Mouse (Mus musculus): Measurements from ENCODE around the gene Ahsa1. TPM values are rescaled to one million over a fixed set of nuclear protein-coding genes. Genes with fewer than 3 reads are reported as not detected.
"Not testable (repeated sequence)": the region's sequence is repeated elsewhere in the genome, so short reads cannot be mapped to it uniquely, and the experiment has no call there.

The Ahsa1 gene
- polyA plus RNA-seq, 1 experiment from 2014 or later: 222 TPM

- Histone ChIP-seq H3K9ac (no peak overlapping the region), H3K4me3 (no peak overlapping the region), H3K4me2 (replicated peaks) (no peak overlapping the region), H3K27me3 (no peaks in the 10 kb centered on the region), H3K27ac (no peak overlapping the region), H3K36me3 (peaks cover 62% of the 10 kb centered on the region), H3K9me3 (no peaks in the 10 kb centered on the region), H3K4me1 (0 out of 2 replicates have a peak, but pooled peaks cover 3% of the 10 kb centered on the region)
- ATAC-seq (ENCODE audit: insufficient number of reproducible peaks, insufficient read depth, low FRiP score, low TSS enrichment): no peak
- 97% methylated on average over 8 of the region's 8 CpGs for WGBS
These were observed 5.7 kb upstream of the Ahsa1 start for GRCm38 (mm10) chr12:87260562-87260961.

GRCm38 (mm10) chr12:87265444-87265843, 835 bp upstream of the Ahsa1 start:
- Histone ChIP-seq H3K9me3 (no peaks in the 10 kb centered on the region), H3K27me3 (no peaks in the 10 kb centered on the region), H3K36me3 (peaks cover 38% of the 10 kb centered on the region), H3K27ac (0 out of 2 replicates have a peak overlapping the region, but pooled peaks have one; percentile 87), H3K4me3 (peak overlapping the region; percentile 75), H3K4me2 (replicated peaks) (peak overlapping the region; percentile 67), H3K4me1 (peaks cover 13% of the 10 kb centered on the region), H3K9ac (peak overlapping the region; percentile 90)
- WGBS: 25% methylated on average over 11 of the region's 11 CpGs
- ATAC-seq (ENCODE audit: insufficient number of reproducible peaks, insufficient read depth, low FRiP score, low TSS enrichment): no peak

- peak overlapping the region; percentile 75 for H3K4me3 ChIP-seq
- ATAC-seq (ENCODE audit: insufficient number of reproducible peaks, insufficient read depth, low FRiP score, low TSS enrichment): peak; percentile 68
- H3K27me3 ChIP-seq: no peaks in the 10 kb centered on the region
- peak overlapping the region; percentile 67 for H3K4me2 ChIP-seq (replicated peaks)
- peaks cover 39% of the 10 kb centered on the region for H3K36me3 ChIP-seq
- H3K27ac ChIP-seq: peak overlapping the region; percentile 87
- no peaks in the 10 kb centered on the region for H3K9me3 ChIP-seq
- peak overlapping the region; percentile 90 for H3K9ac ChIP-seq
- WGBS: under 1% methylated on average over 31 of the region's 31 CpGs
- peaks cover 13% of the 10 kb centered on the region for H3K4me1 ChIP-seq
These were observed 736 bp downstream of the Ahsa1 start for GRCm38 (mm10) chr12:87266827-87267603.

GRCm38 (mm10) chr12:87267682-87268081, 1.4 kb downstream of the Ahsa1 start:
- peak overlapping the region; percentile 90 for H3K9ac ChIP-seq
- H3K27ac ChIP-seq: no peak overlapping the region
- no peaks in the 10 kb centered on the region for H3K27me3 ChIP-seq
- H3K4me1 ChIP-seq: peaks cover 13% of the 10 kb centered on the region
- peak overlapping the region; percentile 67 for H3K4me2 ChIP-seq (replicated peaks)
- no peak for ATAC-seq (ENCODE audit: insufficient number of reproducible peaks, insufficient read depth, low FRiP score, low TSS enrichment)
- peak overlapping the region; percentile 75 for H3K4me3 ChIP-seq
- H3K36me3 ChIP-seq: peaks cover 40% of the 10 kb centered on the region
- no peaks in the 10 kb centered on the region for H3K9me3 ChIP-seq
- 18% methylated on average over 4 of the region's 4 CpGs for WGBS

- no peak overlapping the region for H3K9ac ChIP-seq
- H3K9me3 ChIP-seq: no peaks in the 10 kb centered on the region
- WGBS: 90% methylated on average over 9 of the region's 9 CpGs
- peaks cover 63% of the 10 kb centered on the region for H3K36me3 ChIP-seq
- no peak overlapping the region for H3K4me2 ChIP-seq (replicated peaks)
- no peak overlapping the region for H3K27ac ChIP-seq
- no peak for ATAC-seq (ENCODE audit: insufficient number of reproducible peaks, insufficient read depth, low FRiP score, low TSS enrichment)
- no peaks in the 10 kb centered on the region for H3K27me3 ChIP-seq
- peaks cover 12% of the 10 kb centered on the region; the same call in 1 of the 2 replicates for H3K4me1 ChIP-seq
- no peak overlapping the region for H3K4me3 ChIP-seq
These were observed 8.9 kb downstream of the Ahsa1 start for GRCm38 (mm10) chr12:87274853-87275831.

- Histone ChIP-seq H3K36me3 (peaks cover 43% of the 10 kb centered on the region), H3K4me1 (peaks cover 12% of the 10 kb centered on the region; the same call in 1 of the 2 replicates)
- H3K27me3 ChIP-seq; H3K4me3 ChIP-seq; H3K9ac ChIP-seq; H3K9me3 ChIP-seq; H3K27ac ChIP-seq; ATAC-seq (ENCODE audit: insufficient number of reproducible peaks, insufficient read depth, low FRiP score, low TSS enrichment); H3K4me2 ChIP-seq (replicated peaks): not testable (repeated sequence)
- 85% methylated on average over 4 of the region's 4 CpGs for WGBS
These were observed 11.0 kb downstream of the Ahsa1 start for GRCm38 (mm10) chr12:87277251-87277650.

GRCm38 (mm10) chr12:87278118-87278730, 11.9 kb downstream of the Ahsa1 start:
- Histone ChIP-seq H3K9me3 (no peaks in the 10 kb centered on the region), H3K36me3 (peaks cover 34% of the 10 kb centered on the region), H3K4me1 (peaks cover 12% of the 10 kb centered on the region; the same call in 1 of the 2 replicates), H3K27ac (no peak overlapping the region), H3K9ac (no peak overlapping the region), H3K4me3 (no peak overlapping the region), H3K4me2 (replicated peaks) (no peak overlapping the region), H3K27me3 (no peaks in the 10 kb centered on the region)
- no peak for ATAC-seq (ENCODE audit: insufficient number of reproducible peaks, insufficient read depth, low FRiP score, low TSS enrichment)
- 23% methylated on average over 6 of the region's 6 CpGs for WGBS

GRCm38 (mm10) chr12:87279350-87279749, 13.1 kb downstream of the Ahsa1 start:
- Histone ChIP-seq H3K4me1 (peaks cover 12% of the 10 kb centered on the region; the same call in 1 of the 2 replicates), H3K27ac (no peak overlapping the region), H3K36me3 (peaks cover 24% of the 10 kb centered on the region), H3K4me3 (no peak overlapping the region), H3K9me3 (no peaks in the 10 kb centered on the region), H3K9ac (no peak overlapping the region), H3K4me2 (replicated peaks) (no peak overlapping the region), H3K27me3 (no peaks in the 10 kb centered on the region)
- WGBS: 66% methylated on average over 3 of the region's 3 CpGs
- ATAC-seq (ENCODE audit: insufficient number of reproducible peaks, insufficient read depth, low FRiP score, low TSS enrichment): peak; percentile 45; the same call in 1 of the 2 replicates

- WGBS: 36% methylated on average over 14 of the region's 14 CpGs
- Histone ChIP-seq H3K9ac (no peak overlapping the region), H3K4me3 (no peak overlapping the region), H3K27ac (no peak overlapping the region), H3K4me2 (replicated peaks) (no peak overlapping the region), H3K27me3 (no peaks in the 10 kb centered on the region), H3K36me3 (peaks cover 19% of the 10 kb centered on the region), H3K9me3 (no peaks in the 10 kb centered on the region), H3K4me1 (peaks cover 12% of the 10 kb centered on the region; the same call in 1 of the 2 replicates)
- no peak for ATAC-seq (ENCODE audit: insufficient number of reproducible peaks, insufficient read depth, low FRiP score, low TSS enrichment)
These were observed 13.6 kb downstream of the Ahsa1 start for GRCm38 (mm10) chr12:87279879-87280278.

GRCm38 (mm10) chr12:87281766-87282165, 15.5 kb downstream of the Ahsa1 start:
- H3K4me2 ChIP-seq (replicated peaks): no peak overlapping the region
- no peak for ATAC-seq (ENCODE audit: insufficient number of reproducible peaks, insufficient read depth, low FRiP score, low TSS enrichment)
- H3K9me3 ChIP-seq: no peaks in the 10 kb centered on the region
- no peak overlapping the region for H3K4me3 ChIP-seq
- H3K9ac ChIP-seq: no peak overlapping the region
- no peak overlapping the region for H3K27ac ChIP-seq
- H3K36me3 ChIP-seq: no peaks in the 10 kb centered on the region
- WGBS: 89% methylated on average over 1 of the region's 1 CpGs
- H3K4me1 ChIP-seq: peaks cover 12% of the 10 kb centered on the region; the same call in 1 of the 2 replicates
- no peaks in the 10 kb centered on the region for H3K27me3 ChIP-seq

- peaks cover 12% of the 10 kb centered on the region; the same call in 1 of the 2 replicates for H3K4me1 ChIP-seq
- 92% methylated on average over 4 of the region's 4 CpGs for WGBS
- no peak for ATAC-seq (ENCODE audit: insufficient number of reproducible peaks, insufficient read depth, low FRiP score, low TSS enrichment)
- H3K9me3 ChIP-seq: no peaks in the 10 kb centered on the region
- H3K27ac ChIP-seq: no peak overlapping the region
- no peaks in the 10 kb centered on the region for H3K27me3 ChIP-seq
- H3K4me3 ChIP-seq: no peak overlapping the region
- no peaks in the 10 kb centered on the region for H3K36me3 ChIP-seq
- no peak overlapping the region for H3K4me2 ChIP-seq (replicated peaks)
- no peak overlapping the region for H3K9ac ChIP-seq
These were observed 16.5 kb downstream of the Ahsa1 start for GRCm38 (mm10) chr12:87282743-87283142.

Measured in embryonic facial prominence, embryonic 12.5 days (tissue).